Mouse (Mus musculus) stomach, postnatal 0 days (tissue): ENCODE measurements around the gene Prelid3b.

Source experiments
- CTCF ChIP-seq: IDR thresholded peaks from 2 replicates; pipeline ENCODE4 v1.5.1; 2016; ENCODE audit warnings: antibody characterized with exemption, low read depth, mild to moderate bottlenecking, moderate library complexity
- EP300 ChIP-seq: optimal IDR thresholded peaks from 2 replicates; pipeline ENCODE3; 2016; ENCODE audit warnings: antibody characterized with exemption

DNA sequence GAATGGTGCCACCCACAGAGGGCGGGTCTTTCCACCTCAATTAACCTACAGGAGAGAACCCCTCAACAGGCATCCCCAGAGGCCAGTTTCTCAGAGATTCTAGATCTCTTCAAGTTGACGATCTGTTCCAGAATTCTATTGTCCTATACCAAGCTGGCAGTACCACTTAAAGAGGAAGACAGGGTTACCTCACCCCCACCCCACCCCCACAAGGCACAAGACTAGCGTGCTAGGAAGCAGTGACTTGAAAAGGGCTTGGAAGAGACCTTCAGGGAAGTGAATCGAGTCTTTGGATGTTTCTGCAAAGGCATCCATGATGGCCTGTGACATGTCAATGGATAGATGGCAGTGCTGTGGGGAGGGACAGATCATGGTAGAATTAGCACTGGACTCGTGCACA is 5.9 kb upstream of the Prelid3b start:
- no peak for TF ChIP-seq CTCF
- TF ChIP-seq EP300, result no peak
